Mouse (Mus musculus) liver, embryonic 14 days (tissue): ENCODE data around the gene Tysnd1. TPM values are rescaled to one million over a fixed set of nuclear protein-coding genes. Genes with fewer than 3 reads are reported as not detected.

ENCODE experiments used
- polyA plus RNA-seq: library from polyadenylated mRNA; depleted of rRNA; stranded (reverse); fragments of >200 nt; gene quantifications from 2 replicates; pipeline ENCODE4 v1.2.3, GENCODE M21; 2012; rRNA removed

Tysnd1 gene
- 12.6 and 15.2 TPM in 2 replicates for polyA plus RNA-seq

DNA sequence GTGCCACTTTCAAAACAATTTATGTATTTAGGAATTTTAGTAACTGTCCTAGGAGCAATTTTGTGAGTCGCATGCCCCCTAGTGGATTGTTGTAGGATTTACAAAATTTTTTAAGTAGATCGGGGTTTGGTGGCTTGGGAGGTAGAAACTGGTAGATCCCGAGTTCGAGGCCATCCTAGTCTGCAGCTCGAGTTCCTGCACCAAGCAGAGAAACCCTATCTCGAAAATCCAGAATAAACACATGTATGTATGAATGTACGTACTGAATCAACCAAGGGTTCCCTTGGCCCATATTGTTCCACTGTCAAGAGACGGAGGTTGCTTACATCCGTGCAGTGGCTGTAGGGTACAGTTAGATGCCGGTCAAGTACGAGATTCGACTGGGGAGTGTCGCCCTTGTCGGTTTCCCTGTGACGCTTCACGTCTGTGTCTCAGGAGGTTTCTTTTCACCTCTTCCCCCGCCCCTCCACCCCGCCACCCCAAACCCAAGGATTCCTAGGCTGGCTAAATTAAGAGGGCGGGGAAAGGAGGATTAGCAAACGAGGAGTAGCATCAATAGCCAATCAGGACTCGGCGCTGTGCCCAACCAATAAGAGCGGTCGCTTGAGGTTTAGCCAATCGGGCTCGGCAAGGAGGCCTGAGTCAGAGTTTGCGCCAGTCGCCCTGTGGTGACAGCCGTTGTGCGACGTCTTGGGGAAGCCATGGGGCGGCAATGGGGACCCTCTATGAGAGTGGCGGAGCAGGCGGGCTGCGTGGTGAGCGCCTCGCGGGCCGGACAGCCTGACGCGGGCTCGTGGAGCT lies at the start of gene Tysnd1:
TSS of gene Tysnd1 (plus strand) at position 645 of the 801 bp plus-strand sequence.

DNA sequence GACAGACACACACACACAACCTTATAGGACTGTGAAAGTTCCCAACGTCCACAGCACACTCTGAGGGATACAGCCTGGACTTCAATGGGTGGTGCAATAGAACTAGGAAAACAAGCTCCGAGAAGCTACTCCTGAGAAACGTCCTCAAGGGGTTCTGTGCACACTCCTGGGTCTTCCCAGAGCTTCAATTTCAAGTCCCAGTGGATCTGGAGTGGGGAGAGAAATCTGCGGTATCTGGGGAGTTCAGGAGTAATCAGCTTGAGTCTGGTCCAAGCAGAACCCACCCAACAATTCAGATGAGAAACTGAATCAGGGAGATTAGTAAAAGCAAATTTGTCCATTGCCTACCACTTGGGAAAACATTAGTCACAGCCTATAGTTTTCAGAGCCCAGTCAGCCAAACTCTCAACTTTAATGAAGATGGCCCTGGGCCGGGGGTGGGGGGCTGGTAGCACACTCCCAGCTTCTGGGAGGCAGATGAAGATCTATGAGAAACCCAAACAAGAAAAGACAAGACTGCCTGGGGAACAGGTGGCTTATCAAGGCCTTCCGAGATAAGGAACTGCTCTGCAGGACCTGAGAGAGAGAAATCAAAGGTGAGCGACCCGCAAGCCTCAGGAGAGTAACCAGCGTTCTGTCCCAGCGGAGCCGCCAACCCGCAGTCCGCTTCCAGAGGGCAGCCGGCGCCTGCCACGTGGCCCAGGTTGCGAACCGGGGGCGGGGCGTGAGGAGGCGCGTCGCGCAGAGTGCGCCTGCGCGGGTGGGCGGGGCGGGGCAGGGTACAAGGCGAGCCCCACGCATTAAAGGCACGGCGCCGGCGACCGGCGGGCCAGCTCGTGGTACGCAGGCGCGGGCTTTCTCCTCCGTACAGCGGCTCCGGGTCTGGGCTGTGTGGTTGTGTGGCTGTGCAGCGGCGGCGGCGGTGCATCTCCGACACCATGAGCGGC lies 47.3 kb upstream of the Tysnd1 start, which contains the start of gene Ppa1:
TSS of gene Ppa1 (plus strand) at position 763 of the 947 bp plus-strand sequence.

DNA sequence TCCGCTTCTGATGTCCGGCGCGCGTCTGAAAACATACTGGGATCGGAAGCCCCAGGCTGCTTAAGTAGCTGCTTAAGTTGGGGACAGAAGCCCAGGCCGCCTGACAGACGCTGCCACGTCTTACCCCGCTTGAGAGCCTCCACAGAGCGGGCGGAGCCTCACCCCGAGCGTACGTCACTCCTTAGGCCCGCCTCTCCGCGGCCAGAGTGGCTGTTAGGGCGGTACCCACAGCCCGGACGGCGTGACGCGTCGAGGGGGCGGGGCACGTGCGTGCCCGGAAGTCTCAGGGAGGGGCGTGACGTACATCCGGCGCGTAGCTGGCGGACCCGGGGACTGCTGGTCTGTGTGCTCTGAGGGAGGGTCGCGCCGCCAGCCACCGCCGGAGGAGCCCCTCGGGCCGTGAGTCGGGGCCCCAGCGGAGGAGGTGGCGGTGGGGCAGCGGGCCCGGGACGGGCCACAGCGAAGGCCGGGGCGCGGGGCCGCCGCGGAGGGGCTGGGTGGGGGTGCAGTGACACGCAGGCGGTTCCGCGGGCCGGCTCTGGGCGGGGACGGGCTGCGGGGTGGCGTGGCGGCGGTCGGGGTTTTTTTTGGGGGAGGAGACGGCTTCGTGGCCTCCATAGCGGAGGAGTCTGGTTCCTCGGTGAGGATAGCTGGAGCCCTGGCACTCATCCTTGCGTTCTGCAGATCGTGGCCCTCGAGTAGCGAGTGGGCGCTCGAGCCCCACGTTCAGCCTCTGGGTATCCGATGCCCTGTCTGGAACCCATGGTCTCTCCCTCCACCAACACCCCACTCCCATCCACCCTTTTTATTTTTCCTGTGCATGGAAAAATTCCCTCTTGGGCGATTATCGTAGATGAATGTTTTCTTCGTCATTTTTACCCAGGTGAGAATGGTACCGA lies 15.1 kb upstream of the Tysnd1 start, which contains the start of gene Sar1a:
TSS of gene Sar1a (plus strand) at position 285 of the 899 bp plus-strand sequence.

DNA sequence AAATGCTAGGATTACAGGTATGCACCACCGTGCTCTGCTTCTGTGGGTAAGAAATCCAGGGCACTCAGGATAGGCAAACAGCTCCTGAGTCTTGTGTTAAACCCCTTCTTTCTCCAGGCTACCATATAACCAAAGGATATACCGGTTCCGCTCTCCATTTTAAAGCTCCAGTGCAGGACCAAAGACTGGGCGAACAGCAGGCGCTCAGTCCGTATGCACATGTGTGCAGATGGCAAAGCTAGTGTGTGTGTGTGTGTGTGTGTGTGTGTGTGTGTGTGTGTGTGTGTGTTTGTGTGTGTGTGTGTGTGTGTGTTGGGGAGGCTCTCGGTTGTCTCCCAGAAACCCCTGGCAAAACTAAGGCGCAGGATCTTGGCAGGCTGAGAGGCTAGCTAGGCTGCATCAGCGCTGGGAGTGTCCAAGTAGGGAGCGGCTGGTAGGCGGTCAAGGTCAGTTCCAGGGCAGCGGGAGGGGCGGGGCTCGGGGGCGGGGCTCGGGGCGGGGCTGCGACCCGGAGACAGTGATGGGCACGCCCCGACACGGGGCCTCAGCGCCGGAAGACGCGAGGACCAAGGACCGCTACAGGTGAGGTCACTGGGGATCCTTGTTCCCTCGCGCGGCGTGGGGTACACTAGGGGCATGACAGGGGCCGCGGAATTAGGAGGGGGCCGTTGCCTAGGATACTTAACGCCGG lies 19.6 kb downstream of the Tysnd1 start, which contains the start of gene Aifm2:
TSS of gene Aifm2 (plus strand) at position 493 of the 691 bp plus-strand sequence.

Other genes with a start within 250 kb of the Tysnd1 start
- 18.1 and 22.5 TPM in 2 replicates for gene Eif4ebp2, start 242.9 kb upstream of the Tysnd1 start, polyA plus RNA-seq
- 6.1 and 6.6 TPM in 2 replicates for gene Lrrc20, start 219.7 kb upstream of the Tysnd1 start, polyA plus RNA-seq
- gene Npffr1, start 100.0 kb upstream of the Tysnd1 start, polyA plus RNA-seq: 0.01 TPM in 1 of 2 replicates, not detected in the other
- 57.9 and 62.3 TPM in 2 replicates for gene Ppa1, start 47.0 kb upstream of the Tysnd1 start, polyA plus RNA-seq
- gene Sar1a, start 15.2 kb upstream of the Tysnd1 start, polyA plus RNA-seq: 38.5 and 46.2 TPM in 2 replicates
- 2.0 and 2.1 TPM in 2 replicates for gene Aifm2, start 19.7 kb downstream of the Tysnd1 start, polyA plus RNA-seq
- 1.5 and 1.8 TPM in 2 replicates for gene H2afy2, start 88.6 kb downstream of the Tysnd1 start, polyA plus RNA-seq